Mouse (Mus musculus): Measurements from ENCODE around the gene Elmo1. TPM values are rescaled to one million over a fixed set of nuclear protein-coding genes. Genes with fewer than 3 reads are reported as not detected.

The Elmo1 gene
- total and polyA plus RNA-seq, 2 experiments: 1.2 to 6.7 TPM

GRCm38 (mm10) chr13:20182239-20182825 lies 91.9 kb downstream of the Elmo1 start:
- no peaks in the 10 kb centered on the region for H3K79me2 ChIP-seq (ENCODE audit: control insufficient read depth, insufficient read depth, low read length)
- DNase-seq (ENCODE audit: extremely low read depth, low read depth, low spot score): no peak
- H3K4me1 ChIP-seq (ENCODE audit: control insufficient read depth, insufficient read depth, low read length): no peaks in the 10 kb centered on the region
- H3K36me3 ChIP-seq (ENCODE audit: control insufficient read depth, insufficient read depth, low read length): no peaks in the 10 kb centered on the region
- WGBS: 95% methylated on average over 6 of the region's 6 CpGs
- H3K4me3 ChIP-seq (ENCODE audit: insufficient read depth, low read depth, low read length): no peak overlapping the region
- no peak overlapping the region for H3K27ac ChIP-seq (replicated peaks; ENCODE audit: insufficient read depth, low read depth, low read length)
- TF ChIP-seq CTCF (IDR thresholded peaks at IDR 0.05; ENCODE audit: low read depth, low read length) (no peak), POLR2A (IDR thresholded peaks at IDR 0.05; ENCODE audit: extremely low read depth, insufficient read depth, low read length) (no peak)
- H3K27me3 ChIP-seq (ENCODE audit: control insufficient read depth, insufficient read depth, low read length): no peaks in the 10 kb centered on the region
- H3K9ac ChIP-seq (ENCODE audit: low read depth, low read length): no peak overlapping the region

GRCm38 (mm10) chr13:20183512-20184238 lies 93.3 kb downstream of the Elmo1 start:
- Histone ChIP-seq H3K79me2 (ENCODE audit: control insufficient read depth, insufficient read depth, low read length) (no peaks in the 10 kb centered on the region), H3K27me3 (ENCODE audit: control insufficient read depth, insufficient read depth, low read length) (no peaks in the 10 kb centered on the region), H3K9ac (ENCODE audit: low read depth, low read length) (no peak overlapping the region), H3K36me3 (ENCODE audit: control insufficient read depth, insufficient read depth, low read length) (no peaks in the 10 kb centered on the region), H3K27ac (replicated peaks; ENCODE audit: insufficient read depth, low read depth, low read length) (no peak overlapping the region), H3K4me1 (ENCODE audit: control insufficient read depth, insufficient read depth, low read length) (no peaks in the 10 kb centered on the region), H3K4me3 (ENCODE audit: insufficient read depth, low read depth, low read length) (no peak overlapping the region)
- 66% methylated on average over 9 of the region's 9 CpGs for WGBS
- TF ChIP-seq POLR2A (IDR thresholded peaks at IDR 0.05; ENCODE audit: extremely low read depth, insufficient read depth, low read length): no peak
- TF ChIP-seq CTCF (IDR thresholded peaks at IDR 0.05; ENCODE audit: low read depth, low read length): 0 out of 2 replicates have a peak, but pooled peaks have one; percentile 12
- no peak for DNase-seq (ENCODE audit: extremely low read depth, low read depth, low spot score)

GRCm38 (mm10) chr13:20184239-20185033 lies 94.0 kb downstream of the Elmo1 start:
- H3K4me3 ChIP-seq (ENCODE audit: insufficient read depth, low read depth, low read length): no peak overlapping the region
- H3K4me1 ChIP-seq (ENCODE audit: control insufficient read depth, insufficient read depth, low read length): no peaks in the 10 kb centered on the region
- DNase-seq (ENCODE audit: extremely low read depth, low read depth, low spot score): no peak

GRCm38 (mm10) chr13:20185034-20185846 lies 94.8 kb downstream of the Elmo1 start:
- WGBS: 80% methylated on average over 20 of the region's 20 CpGs
- TF ChIP-seq POLR2A (IDR thresholded peaks at IDR 0.05; ENCODE audit: extremely low read depth, insufficient read depth, low read length): no peak
- TF ChIP-seq CTCF (IDR thresholded peaks at IDR 0.05; ENCODE audit: low read depth, low read length): no peak
- DNase-seq (ENCODE audit: extremely low read depth, low read depth, low spot score): no peak
- Histone ChIP-seq H3K9ac (ENCODE audit: low read depth, low read length) (no peak overlapping the region), H3K27me3 (ENCODE audit: control insufficient read depth, insufficient read depth, low read length) (no peaks in the 10 kb centered on the region), H3K4me1 (ENCODE audit: control insufficient read depth, insufficient read depth, low read length) (no peaks in the 10 kb centered on the region), H3K79me2 (ENCODE audit: control insufficient read depth, insufficient read depth, low read length) (no peaks in the 10 kb centered on the region), H3K27ac (replicated peaks; ENCODE audit: insufficient read depth, low read depth, low read length) (peak overlapping the region; percentile 32; the same call in 1 of the 2 replicates), H3K4me3 (ENCODE audit: insufficient read depth, low read depth, low read length) (peak overlapping the region; percentile 21; the same call in 1 of the 2 replicates), H3K36me3 (ENCODE audit: control insufficient read depth, insufficient read depth, low read length) (no peaks in the 10 kb centered on the region)

More at GRCm38 (mm10) chr13:20184239-20185033, 94.0 kb downstream of the Elmo1 start:
- Histone ChIP-seq H3K79me2 (ENCODE audit: control insufficient read depth, insufficient read depth, low read length) (no peaks in the 10 kb centered on the region), H3K9ac (ENCODE audit: low read depth, low read length) (no peak overlapping the region), H3K27ac (replicated peaks; ENCODE audit: insufficient read depth, low read depth, low read length) (peak overlapping the region; percentile 32; the same call in 1 of the 2 replicates), H3K27me3 (ENCODE audit: control insufficient read depth, insufficient read depth, low read length) (no peaks in the 10 kb centered on the region), H3K36me3 (ENCODE audit: control insufficient read depth, insufficient read depth, low read length) (no peaks in the 10 kb centered on the region)
- WGBS: 77% methylated on average over 13 of the region's 13 CpGs
- TF ChIP-seq CTCF (IDR thresholded peaks at IDR 0.05; ENCODE audit: low read depth, low read length): no peak
- no peak for TF ChIP-seq POLR2A (IDR thresholded peaks at IDR 0.05; ENCODE audit: extremely low read depth, insufficient read depth, low read length)

- no peaks in the 10 kb centered on the region for H3K36me3 ChIP-seq (ENCODE audit: control insufficient read depth, insufficient read depth, low read length)
- H3K27me3 ChIP-seq (ENCODE audit: control insufficient read depth, insufficient read depth, low read length): no peaks in the 10 kb centered on the region
- TF ChIP-seq CTCF (IDR thresholded peaks at IDR 0.05; ENCODE audit: low read depth, low read length) (no peak), POLR2A (IDR thresholded peaks at IDR 0.05; ENCODE audit: extremely low read depth, insufficient read depth, low read length) (no peak)
- no peak for DNase-seq (ENCODE audit: extremely low read depth, low read depth, low spot score)
- H3K4me3 ChIP-seq (ENCODE audit: insufficient read depth, low read depth, low read length): no peak overlapping the region
- WGBS: 93% methylated on average over 4 of the region's 4 CpGs
- no peaks in the 10 kb centered on the region for H3K79me2 ChIP-seq (ENCODE audit: control insufficient read depth, insufficient read depth, low read length)
- H3K27ac ChIP-seq (replicated peaks; ENCODE audit: insufficient read depth, low read depth, low read length): no peak overlapping the region
- H3K9ac ChIP-seq (ENCODE audit: low read depth, low read length): no peak overlapping the region
- H3K4me1 ChIP-seq (ENCODE audit: control insufficient read depth, insufficient read depth, low read length): no peaks in the 10 kb centered on the region
These were observed 95.4 kb downstream of the Elmo1 start for GRCm38 (mm10) chr13:20185847-20186213.

Measured in liver, adult 2 months (tissue).